Mouse (Mus musculus): Measurements from ENCODE around the gene Hist1h3d. TPM values are rescaled to one million over a fixed set of nuclear protein-coding genes. Genes with fewer than 3 reads are reported as not detected.
"Not testable (repeated sequence)": the region's sequence is repeated elsewhere in the genome, so short reads cannot be mapped to it uniquely, and the experiment has no call there.

The Hist1h3d gene
- total RNA-seq, 4 experiments from 2014 or later, result 2.5 to 4.0 (median 3.2) TPM

DNA sequence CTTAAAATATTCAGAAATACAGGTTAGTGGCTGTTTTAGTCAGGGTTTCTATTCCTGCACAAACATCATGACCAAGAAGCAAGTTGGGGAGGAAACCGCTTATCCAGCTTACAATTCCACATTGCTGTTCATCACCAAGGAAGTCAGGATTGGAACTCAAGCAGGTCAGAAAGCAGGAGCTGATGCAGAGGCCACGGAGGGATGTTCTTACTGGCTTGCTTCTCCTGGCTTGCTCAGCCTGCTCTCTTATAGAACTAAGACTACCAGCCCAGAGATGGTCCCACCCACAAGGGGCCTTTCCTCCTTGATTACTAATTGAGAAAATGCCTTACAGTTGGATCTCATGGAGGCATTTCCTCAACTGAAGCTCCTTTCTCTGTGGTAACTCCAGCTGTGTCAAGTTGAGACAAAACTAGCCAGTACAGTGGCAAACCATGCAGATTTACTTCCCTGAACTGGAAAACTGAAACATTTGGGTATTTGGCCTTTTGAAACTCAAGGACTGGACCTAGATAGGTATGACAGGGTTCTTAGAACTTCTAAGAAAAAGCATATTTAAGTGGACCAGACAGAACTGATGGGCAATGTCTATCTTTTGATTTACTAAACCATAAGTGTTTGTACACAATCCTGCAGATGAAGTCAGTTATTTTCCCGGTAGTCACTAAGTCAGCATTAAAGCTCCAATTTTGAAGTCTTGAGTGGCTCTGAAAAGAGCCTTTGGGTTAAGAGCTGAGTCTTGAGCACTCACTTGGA is 33.2 kb upstream of the Hist1h3d start:
- DNase-seq (ENCODE audit: low spot score in 2 of 2), result not testable (repeated sequence)

DNA sequence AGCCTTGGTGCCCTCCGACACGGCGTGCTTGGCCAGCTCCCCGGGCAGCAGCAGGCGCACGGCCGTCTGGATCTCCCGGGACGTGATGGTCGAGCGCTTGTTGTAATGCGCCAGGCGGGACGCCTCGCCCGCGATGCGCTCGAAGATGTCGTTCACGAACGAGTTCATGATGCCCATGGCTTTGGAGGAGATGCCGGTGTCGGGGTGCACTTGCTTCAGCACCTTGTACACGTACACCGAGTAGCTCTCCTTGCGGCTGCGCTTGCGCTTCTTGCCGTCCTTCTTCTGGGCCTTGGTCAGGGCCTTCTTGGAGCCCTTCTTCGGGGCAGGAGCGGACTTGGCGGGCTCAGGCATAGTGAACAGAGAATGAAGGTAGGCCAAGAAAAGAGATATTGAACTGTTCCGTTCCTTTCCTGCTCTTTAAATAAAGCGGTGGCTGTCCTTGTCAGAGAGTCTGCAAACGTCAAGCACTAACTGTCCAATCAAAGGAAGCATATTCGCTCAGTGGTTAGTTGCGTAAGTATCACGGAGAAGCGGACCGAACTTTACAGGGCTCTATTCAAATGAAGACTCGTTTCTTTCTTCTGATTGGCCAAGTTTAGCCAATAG is 32.5 kb upstream of the Hist1h3d start, which contains the start of gene Hist1h2bh:
Gene Hist1h2bh (minus strand): TSS at position 394 of the 609 bp plus-strand sequence.
- DNase-seq (ENCODE audit: low spot score in 2 of 2), result peak in 1 of 2 experiments; percentile 37

DNA sequence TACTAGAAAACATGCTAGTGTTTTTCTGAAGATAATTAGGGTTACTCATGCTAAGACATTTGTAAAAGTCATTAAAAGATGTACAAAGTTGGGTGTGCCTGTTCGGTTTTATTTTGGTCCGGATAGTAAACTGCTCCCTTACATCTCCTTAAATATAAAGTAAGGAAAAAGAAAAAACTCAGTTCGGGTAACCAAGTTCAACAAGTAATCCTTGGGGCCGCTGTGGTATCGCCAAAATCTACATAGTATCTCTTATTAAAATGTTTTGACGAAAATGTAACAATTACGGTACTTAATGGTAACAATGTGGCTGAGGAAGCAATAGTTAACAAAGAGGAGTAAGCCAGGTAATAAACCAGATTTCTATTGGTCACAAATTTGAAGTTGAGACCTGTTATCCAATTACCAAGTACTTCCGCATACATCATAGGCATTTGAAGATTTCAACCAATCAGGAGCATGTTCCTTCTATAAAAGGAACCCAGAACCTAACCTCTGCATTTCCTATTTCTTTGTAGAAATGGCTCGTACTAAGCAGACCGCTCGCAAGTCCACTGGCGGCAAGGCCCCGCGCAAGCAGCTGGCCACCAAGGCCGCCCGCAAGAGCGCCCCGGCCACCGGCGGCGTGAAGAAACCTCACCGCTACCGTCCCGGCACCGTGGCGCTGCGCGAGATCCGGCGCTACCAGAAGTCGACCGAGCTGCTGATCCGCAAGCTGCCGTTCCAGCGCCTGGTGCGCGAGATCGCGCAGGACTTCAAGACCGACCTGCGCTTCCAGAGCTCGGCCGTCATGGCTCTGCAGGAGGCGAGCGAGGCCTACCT is 31.4 kb upstream of the Hist1h3d start, which contains the start of gene Hist1h3f:
Gene Hist1h3f (plus strand): TSS at position 88 of the 822 bp plus-strand sequence.
- peak; percentile 26 to 44 for DNase-seq (ENCODE audit: low spot score in 2 of 2)

DNA sequence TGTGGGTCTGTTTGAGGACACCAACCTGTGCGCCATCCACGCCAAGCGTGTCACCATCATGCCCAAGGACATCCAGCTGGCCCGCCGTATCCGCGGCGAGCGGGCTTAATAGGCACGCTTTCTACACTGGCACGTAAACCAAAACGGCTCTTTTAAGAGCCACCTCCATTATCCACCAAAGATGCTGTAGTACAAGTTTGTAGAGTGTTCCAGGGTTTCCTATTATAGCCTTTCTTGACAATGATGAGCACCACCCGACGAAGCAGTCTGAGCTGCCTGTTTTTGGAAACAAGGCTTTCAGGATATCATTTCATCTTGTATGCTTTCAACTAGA is 30.8 kb upstream of the Hist1h3d start:
- DNase-seq (ENCODE audit: low spot score in 2 of 2), result not testable (repeated sequence)

DNA sequence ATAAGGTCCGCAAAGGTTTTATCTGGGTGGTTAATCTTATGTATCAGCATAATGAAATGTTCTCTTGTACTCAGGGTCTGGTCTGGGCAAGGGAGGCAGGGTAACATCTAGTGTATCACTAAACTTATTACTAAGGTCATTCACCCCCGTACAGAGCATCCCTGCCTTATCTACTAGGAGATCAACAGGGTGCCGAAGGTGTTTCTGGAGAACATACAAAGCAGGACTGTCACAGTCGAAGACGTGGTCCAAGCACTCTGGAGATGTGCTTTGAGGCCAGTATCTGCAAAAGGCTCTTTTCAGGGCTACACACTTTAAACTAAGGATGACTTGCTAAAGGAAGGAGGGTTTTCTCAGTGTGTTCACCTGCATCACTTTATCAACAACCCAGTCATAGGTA is 28.9 kb upstream of the Hist1h3d start:
- DNase-seq (ENCODE audit: low spot score in 2 of 2), result no peak

DNA sequence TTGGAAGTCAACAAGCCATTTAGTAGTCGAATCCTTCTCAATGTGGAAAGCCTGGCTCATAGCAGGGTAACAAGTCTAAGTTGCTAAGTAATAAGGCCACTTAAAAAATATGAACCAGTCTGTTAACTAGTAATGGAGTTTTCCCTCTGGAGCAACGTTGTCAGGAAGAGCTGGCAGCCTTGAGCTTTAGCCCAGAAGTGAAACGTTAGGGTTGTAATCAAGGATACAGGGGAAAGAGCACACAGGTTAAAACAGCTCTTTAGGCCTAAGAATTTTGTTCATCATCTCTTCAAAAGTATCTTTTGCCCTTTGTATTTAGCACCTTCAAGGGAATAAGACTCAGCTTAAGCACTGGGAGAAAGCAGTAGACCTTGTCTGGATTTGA is 24.8 kb upstream of the Hist1h3d start:
- no peak for DNase-seq (ENCODE audit: low spot score in 2 of 2)

DNA sequence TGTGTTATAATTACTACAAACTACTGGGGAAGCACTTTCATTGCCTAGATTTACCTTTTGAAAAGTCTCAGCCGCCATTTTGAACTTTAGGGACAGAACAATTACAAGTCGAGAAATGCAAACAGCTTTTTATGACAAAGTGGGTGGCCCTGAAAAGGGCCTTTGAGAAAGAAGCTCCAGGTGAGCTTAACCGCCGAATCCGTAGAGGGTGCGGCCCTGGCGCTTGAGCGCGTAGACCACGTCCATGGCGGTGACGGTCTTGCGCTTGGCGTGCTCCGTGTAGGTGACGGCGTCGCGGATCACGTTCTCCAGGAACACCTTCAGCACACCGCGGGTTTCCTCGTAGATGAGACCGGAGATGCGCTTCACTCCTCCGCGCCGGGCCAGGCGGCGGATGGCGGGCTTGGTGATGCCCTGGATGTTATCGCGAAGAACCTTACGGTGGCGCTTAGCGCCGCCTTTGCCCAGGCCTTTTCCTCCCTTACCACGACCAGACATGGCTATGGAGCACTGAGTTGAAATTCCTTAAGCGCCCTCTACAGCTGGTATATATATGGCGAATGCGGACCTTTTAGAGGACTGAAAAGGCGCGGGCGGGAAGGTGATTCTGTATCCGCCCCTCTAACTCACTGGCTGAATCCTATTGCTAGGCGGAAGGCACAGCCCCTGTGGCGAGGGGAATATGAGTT is 24.3 kb upstream of the Hist1h3d start, which contains the start of gene Hist1h4f:
Gene Hist1h4f (minus strand): TSS at position 503 of the 689 bp plus-strand sequence.
- peak in 1 of 2 experiments; percentile 52 for DNase-seq (ENCODE audit: low spot score in 2 of 2)

DNA sequence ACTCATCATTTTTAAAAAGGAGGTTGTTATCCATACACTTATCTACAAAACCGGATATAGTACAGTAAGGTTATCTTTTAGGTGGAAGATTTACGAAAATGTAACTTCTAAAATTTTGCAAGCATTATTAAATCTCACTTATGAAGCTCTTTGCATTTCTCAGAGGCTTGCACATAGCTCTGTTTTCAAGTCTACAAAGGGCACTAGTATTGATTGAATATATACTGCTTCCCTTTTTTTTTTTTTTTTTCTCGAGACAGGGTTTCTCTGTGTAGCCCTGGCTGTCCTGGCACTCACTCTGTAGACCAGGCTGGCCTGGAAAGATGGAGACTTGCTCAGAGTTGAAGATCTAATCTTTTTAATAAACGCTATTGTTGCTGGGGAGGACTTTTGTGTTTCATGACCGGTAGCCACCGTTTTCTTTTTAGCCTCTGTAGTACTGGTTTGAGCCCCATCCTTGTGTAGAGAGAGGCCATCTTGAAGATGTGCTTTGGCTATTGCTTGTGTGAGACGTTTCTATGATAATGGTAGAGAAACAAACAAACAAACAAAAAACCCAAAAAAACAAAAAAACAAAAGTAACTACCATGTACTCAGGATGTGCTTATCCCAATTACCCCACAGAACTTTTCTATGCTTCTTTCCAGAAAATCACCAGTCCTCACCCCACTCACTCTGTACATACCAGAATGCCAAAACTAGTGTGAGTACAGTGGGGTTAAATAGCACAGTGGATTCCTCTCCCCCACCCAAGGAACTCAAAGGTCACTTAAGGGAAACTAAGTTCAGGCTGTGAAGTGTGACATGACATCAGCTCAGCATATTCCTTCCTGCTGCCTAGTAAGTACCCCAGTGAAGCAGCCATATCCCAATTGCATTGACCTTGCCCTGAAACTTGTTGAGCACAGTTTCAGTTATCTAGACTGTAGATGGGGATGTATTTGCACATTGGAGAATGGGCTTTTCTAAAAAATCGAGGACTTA is 23.3 kb upstream of the Hist1h3d start:
- no peak for DNase-seq (ENCODE audit: low spot score in 2 of 2)

DNA sequence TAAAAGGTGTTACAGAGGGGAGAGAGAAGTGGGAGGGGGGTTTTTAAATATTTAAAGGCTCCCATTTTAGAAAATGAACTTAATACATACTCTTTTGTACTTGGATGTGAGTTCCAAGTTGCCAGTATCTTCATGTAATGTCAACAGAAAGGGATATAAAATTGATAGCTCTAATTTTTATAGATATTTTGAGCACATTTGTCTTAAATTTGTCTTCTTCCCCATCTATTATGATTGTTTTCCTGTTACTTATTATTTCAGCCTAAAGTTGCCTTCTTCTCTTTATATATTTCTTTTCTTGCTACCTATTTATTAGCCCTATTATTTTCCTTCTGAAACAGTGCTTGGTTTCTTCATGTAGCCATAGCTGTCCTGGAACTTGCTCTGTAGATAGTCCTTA is 22.6 kb upstream of the Hist1h3d start, which contains the start of gene Hist1h1d:
Gene Hist1h1d (plus strand): TSS at position 301 of the 400 bp plus-strand sequence.
- no peak for DNase-seq (ENCODE audit: low spot score in 2 of 2)

DNA sequence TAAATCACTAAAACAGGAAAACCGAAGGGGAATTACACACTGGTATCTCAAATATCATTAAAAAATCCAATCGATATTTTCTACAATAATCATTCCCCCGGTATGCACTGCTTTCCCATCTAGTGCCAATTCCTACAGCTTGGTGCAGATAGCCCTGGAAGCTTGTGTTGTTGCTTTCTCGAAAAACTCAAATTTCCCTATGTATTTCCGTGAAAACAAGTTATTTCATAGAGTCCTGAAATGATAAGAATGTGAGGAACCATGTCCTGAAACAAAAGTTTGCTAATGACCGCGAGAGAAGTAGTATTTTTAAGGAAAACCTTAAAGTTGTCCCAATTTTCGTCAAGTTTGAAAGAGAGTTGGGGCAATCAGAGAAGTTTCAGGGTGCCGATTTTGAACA is 21.2 kb upstream of the Hist1h3d start:
- no peak for DNase-seq (ENCODE audit: low spot score in 2 of 2)

DNA sequence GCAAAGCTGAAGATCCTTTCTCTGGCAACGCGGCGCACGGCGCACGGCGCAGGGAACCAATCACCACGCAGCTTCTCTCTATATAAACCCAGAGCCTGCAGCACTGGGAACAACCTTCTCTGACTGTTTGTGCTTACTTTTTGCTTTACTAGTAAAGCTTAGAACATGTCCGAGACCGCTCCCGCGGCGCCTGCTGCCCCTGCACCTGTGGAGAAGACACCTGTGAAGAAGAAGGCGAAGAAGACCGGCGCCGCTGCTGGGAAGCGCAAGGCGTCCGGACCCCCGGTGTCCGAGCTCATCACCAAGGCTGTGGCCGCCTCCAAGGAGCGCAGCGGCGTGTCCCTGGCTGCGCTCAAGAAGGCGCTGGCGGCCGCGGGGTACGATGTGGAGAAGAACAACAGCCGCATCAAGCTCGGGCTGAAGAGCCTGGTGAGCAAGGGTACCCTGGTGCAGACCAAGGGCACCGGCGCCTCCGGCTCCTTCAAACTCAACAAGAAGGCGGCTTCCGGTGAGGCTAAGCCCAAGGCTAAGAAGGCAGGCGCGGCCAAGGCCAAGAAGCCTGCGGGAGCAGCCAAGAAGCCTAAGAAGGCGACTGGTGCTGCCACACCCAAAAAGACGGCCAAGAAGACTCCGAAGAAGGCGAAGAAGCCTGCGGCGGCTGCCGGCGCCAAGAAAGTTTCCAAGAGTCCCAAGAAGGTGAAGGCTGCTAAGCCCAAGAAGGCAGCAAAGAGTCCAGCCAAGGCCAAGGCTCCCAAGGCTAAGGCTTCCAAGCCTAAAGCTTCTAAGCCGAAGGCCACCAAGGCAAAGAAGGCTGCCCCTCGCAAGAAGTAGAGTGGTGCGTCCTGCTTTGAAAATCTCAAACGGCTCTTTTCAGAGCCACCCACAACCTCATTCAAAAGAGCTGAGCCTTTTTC is 20.4 kb upstream of the Hist1h3d start:
- peak in 1 of 2 experiments; percentile 43 for DNase-seq (ENCODE audit: low spot score in 2 of 2)

DNA sequence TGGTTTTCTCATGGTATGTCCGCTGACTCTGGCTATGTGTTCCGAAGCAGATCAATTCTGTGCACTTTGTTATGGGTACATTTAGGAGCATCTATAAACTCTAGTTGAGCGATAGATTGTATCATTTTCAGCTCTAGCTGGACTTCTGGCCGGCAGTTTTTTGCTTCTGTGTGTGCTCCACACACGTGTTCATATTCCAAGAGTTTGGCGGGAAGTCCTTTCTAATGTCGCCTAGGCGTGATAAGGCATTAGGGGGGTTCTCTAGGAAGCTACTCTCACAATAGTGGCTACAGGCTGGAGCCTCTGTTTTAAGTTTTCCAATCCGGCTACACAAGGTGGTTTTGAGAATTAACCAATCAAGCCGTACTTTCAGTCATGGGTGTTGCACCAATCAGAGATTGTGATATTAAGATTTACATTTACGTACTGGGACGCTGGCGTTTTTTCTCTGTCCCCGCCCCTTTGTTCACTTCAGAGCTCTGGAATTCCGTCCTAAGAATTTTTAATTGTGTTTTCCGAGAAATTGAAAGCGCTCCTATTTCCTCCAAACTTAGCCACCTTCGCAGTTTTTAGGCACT is 19.6 kb upstream of the Hist1h3d start:
- no peak for DNase-seq (ENCODE audit: low spot score in 2 of 2)

DNA sequence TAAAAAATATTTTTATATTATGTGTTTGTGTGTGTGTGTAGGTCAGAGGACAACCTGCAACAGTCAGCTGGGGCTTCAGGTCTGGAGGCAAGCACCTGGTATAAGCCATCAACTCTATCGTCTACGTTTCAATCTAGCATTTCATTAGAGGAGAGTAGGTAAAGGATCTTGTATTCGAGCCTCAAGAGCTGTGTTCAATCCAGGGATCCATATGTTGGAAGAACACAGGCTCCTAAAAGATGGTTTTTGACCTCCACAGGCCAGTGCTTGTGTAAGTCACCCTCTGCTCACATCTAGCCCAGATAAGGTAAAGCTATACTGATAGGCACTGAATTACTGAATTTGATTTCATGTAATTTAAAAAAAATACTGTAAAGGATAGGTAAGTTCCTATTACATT is 18.7 kb upstream of the Hist1h3d start:
- DNase-seq (ENCODE audit: low spot score in 2 of 2), result no peak

DNA sequence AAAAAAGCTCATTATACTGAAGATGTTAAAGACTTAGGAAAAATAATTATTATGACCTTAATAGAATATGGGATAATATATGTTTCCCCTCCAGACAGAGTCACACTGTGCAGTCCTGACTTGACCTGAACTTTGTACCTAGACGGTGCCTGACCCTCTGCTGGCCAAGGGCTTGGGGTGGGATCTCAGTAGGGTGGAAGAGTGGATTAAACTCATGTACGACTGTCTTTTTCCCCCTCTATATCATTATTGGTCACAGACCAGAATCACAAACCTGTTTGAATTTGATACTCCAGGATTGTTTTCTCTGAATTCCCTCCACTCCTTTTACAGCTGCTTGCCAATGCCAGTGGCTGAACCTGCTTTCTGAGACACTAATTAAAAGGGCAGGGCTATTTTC is 14.9 kb upstream of the Hist1h3d start:
- DNase-seq (ENCODE audit: low spot score in 2 of 2), result not testable (repeated sequence)

DNA sequence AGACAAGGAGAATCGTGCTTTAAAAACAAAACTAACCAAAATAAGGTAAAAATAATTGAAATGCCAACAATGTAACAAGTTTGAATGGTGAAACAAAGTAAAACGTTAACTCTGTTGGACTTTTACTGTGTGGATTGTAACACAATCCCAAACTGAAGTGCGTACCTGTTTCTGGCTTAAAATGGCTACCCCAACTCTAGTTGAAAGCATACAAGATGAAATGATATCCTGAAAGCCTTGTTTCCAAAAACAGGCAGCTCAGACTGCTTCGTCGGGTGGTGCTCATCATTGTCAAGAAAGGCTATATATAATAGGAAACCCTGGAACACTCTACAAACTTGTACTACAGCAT is 14.1 kb upstream of the Hist1h3d start:
- DNase-seq (ENCODE audit: low spot score in 2 of 2), result not testable (repeated sequence)

DNA sequence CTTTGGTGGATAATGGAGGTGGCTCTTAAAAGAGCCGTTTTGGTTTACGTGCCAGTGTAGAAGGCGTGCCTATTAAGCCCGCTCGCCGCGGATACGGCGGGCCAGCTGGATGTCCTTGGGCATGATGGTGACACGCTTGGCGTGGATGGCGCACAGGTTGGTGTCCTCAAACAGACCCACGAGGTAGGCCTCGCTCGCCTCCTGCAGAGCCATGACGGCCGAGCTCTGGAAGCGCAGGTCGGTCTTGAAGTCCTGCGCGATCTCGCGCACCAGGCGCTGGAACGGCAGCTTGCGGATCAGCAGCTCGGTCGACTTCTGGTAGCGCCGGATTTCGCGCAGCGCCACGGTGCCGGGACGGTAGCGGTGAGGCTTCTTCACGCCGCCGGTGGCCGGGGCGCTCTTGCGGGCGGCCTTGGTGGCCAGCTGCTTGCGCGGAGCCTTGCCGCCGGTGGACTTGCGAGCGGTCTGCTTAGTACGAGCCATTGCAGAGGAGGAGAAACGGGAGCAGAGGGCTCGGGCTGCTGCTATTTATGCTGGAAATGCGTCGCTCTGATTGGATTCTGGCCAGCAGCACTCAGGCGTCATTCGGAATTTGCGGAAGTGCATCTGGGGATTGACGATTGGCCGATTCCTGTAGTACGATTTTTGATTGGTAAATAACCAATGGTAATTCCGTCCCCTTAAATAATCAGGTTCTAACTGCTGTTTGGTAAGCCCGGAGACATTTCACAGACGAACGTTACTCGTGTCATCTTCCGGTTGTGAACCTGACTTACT is 13.5 kb upstream of the Hist1h3d start, which contains the start of gene Hist1h3e:
Gene Hist1h3e (minus strand): TSS at position 487 of the 777 bp plus-strand sequence.
- peak; percentile 84 to 88 for DNase-seq (ENCODE audit: low spot score in 2 of 2)

DNA sequence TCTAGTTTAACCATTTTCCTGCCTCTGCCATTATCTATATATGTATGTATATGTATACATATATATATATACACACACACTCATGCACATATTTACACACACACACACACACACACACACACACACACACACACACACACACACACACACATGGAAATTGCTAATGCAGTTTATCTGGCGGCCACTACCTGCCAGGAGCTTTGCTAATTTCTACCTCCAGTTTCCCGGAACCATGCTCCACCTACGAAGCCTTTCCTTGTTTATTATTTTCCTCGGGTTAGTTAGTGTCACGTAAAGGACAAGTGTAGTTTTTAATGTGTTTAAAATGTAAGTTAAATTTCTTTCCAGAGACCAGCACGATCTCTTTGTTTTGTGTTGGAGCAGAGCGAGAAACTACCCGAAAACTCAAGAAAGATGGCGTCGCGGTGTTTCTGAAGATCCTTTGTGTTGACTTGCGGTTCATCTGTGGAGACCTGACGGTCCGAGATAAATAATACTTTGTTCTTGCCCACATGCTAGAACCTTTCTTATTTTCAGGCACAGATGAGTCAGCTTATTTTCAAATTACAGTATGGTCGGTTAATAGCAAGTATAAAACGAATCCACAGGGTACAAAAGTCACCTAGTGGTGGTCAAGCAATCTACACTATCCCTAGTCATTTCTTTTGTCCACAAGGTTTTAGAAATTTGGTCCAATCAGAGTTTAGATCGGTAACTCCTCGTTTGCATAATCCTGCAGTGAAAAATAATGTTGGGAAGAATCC is 12.7 kb upstream of the Hist1h3d start:
- DNase-seq (ENCODE audit: low spot score in 2 of 2), result no peak

Data from gastrocnemius, adult 8-10 months (tissue).